Mouse (Mus musculus): ENCODE data around the gene Mobp. TPM values are rescaled to one million over a fixed set of nuclear protein-coding genes. Genes with fewer than 3 reads are reported as not detected.
A peak's percentile ranks its signal among the peaks of the same experiment; 100 is the strongest.
"Not testable (repeated sequence)": the region's sequence is repeated elsewhere in the genome, so short reads cannot be mapped to it uniquely, and the experiment has no call there.

Mobp gene
- total RNA-seq (2021): 100 to 1,000 TPM; 177 to 214 TPM
- long read RNA-seq, experiment 1, transcript Mobp-204 (6 exons, 2,609 nt): major isoform, 67 of 100 reads
- long read RNA-seq, experiment 1, transcript Mobp-202 (4 exons, 3,286 nt): minor isoform, 8 of 100 reads
- long read RNA-seq, experiment 1, partial matches to known transcripts: 5 of 100 reads
- long read RNA-seq, experiment 1, other reads (novel, unspliced or antisense): 15 of 100 reads
- long read RNA-seq, experiment 2, transcript Mobp-202 (4 exons, 3,286 nt): minor isoform, 10 of 138 reads
- long read RNA-seq, experiment 2, transcript Mobp-201 (4 exons, 1,536 nt): minor isoform, 7 of 138 reads
- long read RNA-seq, experiment 2, transcript Mobp-204 (6 exons, 2,609 nt): major isoform, 93 of 138 reads
- long read RNA-seq, experiment 2, partial matches to known transcripts: 3 of 138 reads
- long read RNA-seq, experiment 2, other reads (novel, unspliced or antisense): 25 of 138 reads

- Histone ChIP-seq H3K4me3 (peak within 1 kb of the TSS; percentile 17), H3K27ac (no peak within 1 kb of the TSS; the same call in 1 of the 2 replicates)
- intact Hi-C loops (cut with DNase I): no loop called here
- TF ChIP-seq CTCF (IDR thresholded peaks at IDR 0.05): no peak
- DNase-seq (ENCODE audit: extremely low spot score in 1 of 2, low spot score in 2 of 2): no peak
Observed at GRCm38 (mm10) chr9:120149222-120149828, at the start of gene Mobp. Gene Mobp (plus strand): TSS chr9:120149707.

- H3K27ac ChIP-seq: no peak overlapping the region
- no peak for TF ChIP-seq CTCF (IDR thresholded peaks at IDR 0.05)
- H3K4me3 ChIP-seq: no peak overlapping the region
- no peak for DNase-seq (ENCODE audit: extremely low spot score in 1 of 2, low spot score in 2 of 2)
- intact Hi-C loops (cut with DNase I): no loop called here
Observed at GRCm38 (mm10) chr9:120101165-120101564, 48.3 kb upstream of the Mobp start.

- H3K4me3 ChIP-seq; DNase-seq (ENCODE audit: extremely low spot score in 1 of 2, low spot score in 2 of 2); intact Hi-C loops (cut with DNase I); H3K27ac ChIP-seq: not testable (repeated sequence)
Observed at GRCm38 (mm10) chr9:120108953-120109352, 40.6 kb upstream of the Mobp start.

- H3K4me3 ChIP-seq: peak within 1 kb of the TSS; percentile 100
- DNase-seq (ENCODE audit: extremely low spot score in 1 of 2, low spot score in 2 of 2): peak; percentile 93 to 95
- TF ChIP-seq CTCF (IDR thresholded peaks at IDR 0.05): peak; percentile 87
- intact Hi-C loops (cut with DNase I): loop anchor here (1.0 kb wide), 1 partner anchor 17 kb away; the partner anchor contains the start of gene Rpsa
- peak within 1 kb of the TSS; percentile 99 for H3K27ac ChIP-seq
Observed at GRCm38 (mm10) chr9:120110211-120111018, 39.1 kb upstream of the Mobp start, which contains the start of gene Slc25a38. Gene Slc25a38 (plus strand): TSS chr9:120110374.

GRCm38 (mm10) chr9:120111156-120111945, 38.2 kb upstream of the Mobp start:
- Histone ChIP-seq H3K27ac (peak overlapping the region; percentile 99), H3K4me3 (peak overlapping the region; percentile 100)
- DNase-seq (ENCODE audit: extremely low spot score in 1 of 2, low spot score in 2 of 2): no peak
- TF ChIP-seq CTCF (IDR thresholded peaks at IDR 0.05): no peak
- intact Hi-C loops (cut with DNase I): no loop called here

- H3K4me3 ChIP-seq: no peak overlapping the region
- intact Hi-C loops (cut with DNase I): no loop called here
- no peak for DNase-seq (ENCODE audit: extremely low spot score in 1 of 2, low spot score in 2 of 2)
- no peak overlapping the region for H3K27ac ChIP-seq
- no peak for TF ChIP-seq CTCF (IDR thresholded peaks at IDR 0.05)
Observed at GRCm38 (mm10) chr9:120112472-120112871, 37.0 kb upstream of the Mobp start.

GRCm38 (mm10) chr9:120113456-120113855, 36.1 kb upstream of the Mobp start:
- intact Hi-C loops (cut with DNase I): no loop called here
- TF ChIP-seq CTCF (IDR thresholded peaks at IDR 0.05): no peak
- Histone ChIP-seq H3K4me3 (no peak overlapping the region), H3K27ac (no peak overlapping the region)
- no peak for DNase-seq (ENCODE audit: extremely low spot score in 1 of 2, low spot score in 2 of 2)

- DNase-seq (ENCODE audit: extremely low spot score in 1 of 2, low spot score in 2 of 2): no peak
- Histone ChIP-seq H3K27ac (no peak overlapping the region), H3K4me3 (no peak overlapping the region)
- intact Hi-C loops (cut with DNase I): no loop called here
- no peak for TF ChIP-seq CTCF (IDR thresholded peaks at IDR 0.05)
Observed at GRCm38 (mm10) chr9:120114051-120114788, 35.3 kb upstream of the Mobp start.

- Histone ChIP-seq H3K27ac (no peak overlapping the region), H3K4me3 (no peak overlapping the region)
- intact Hi-C loops (cut with DNase I): no loop called here
- no peak for DNase-seq (ENCODE audit: extremely low spot score in 1 of 2, low spot score in 2 of 2)
- no peak for TF ChIP-seq CTCF (IDR thresholded peaks at IDR 0.05)
Observed at GRCm38 (mm10) chr9:120114789-120115151, 34.7 kb upstream of the Mobp start.

- H3K27ac ChIP-seq: no peak overlapping the region
- no peak for DNase-seq (ENCODE audit: extremely low spot score in 1 of 2, low spot score in 2 of 2)
- intact Hi-C loops (cut with DNase I): no loop called here
- TF ChIP-seq CTCF (IDR thresholded peaks at IDR 0.05): no peak
- no peak overlapping the region for H3K4me3 ChIP-seq
Observed at GRCm38 (mm10) chr9:120115580-120115979, 33.9 kb upstream of the Mobp start.

Data from left cerebral cortex, adult 2 months (tissue).